Mouse (Mus musculus) C2C12 (cell line): Measurements from ENCODE around the gene Map4k5. TPM values are rescaled to one million over a fixed set of nuclear protein-coding genes. Genes with fewer than 3 reads are reported as not detected.
A peak's percentile ranks its signal among the peaks of the same experiment; 100 is the strongest.

Experiments used
- H3K27me3 ChIP-seq: one replicate; pipeline ENCODE4 v1.6.1; 2011; ENCODE audit not compliant: control insufficient read depth, insufficient read depth, insufficient read length
- H3K36me3 ChIP-seq: one replicate; pipeline ENCODE4 v1.6.1; 2011; ENCODE audit not compliant: control insufficient read depth, insufficient read depth
- H3K4me3 ChIP-seq: one replicate; pipeline ENCODE4 v1.5.1; 2011; ENCODE audit warnings: mild to moderate bottlenecking, control low read depth; ENCODE audit not compliant: poor library complexity, insufficient read depth, severe bottlenecking
- H3K79me2 ChIP-seq: one replicate; pipeline ENCODE4 v1.6.1; 2011; ENCODE audit not compliant: control insufficient read depth, insufficient read depth
- H3K79me3 ChIP-seq: one replicate; pipeline ENCODE4 v1.6.1; 2011; ENCODE audit warnings: low read depth, control low read depth
- H3ac ChIP-seq: one replicate; pipeline ENCODE3; 2011; ENCODE audit warnings: low read depth; ENCODE audit not compliant: control insufficient read depth, insufficient read length
- CEBPB ChIP-seq: IDR thresholded peaks from one replicate; pipeline ENCODE4 v1.6.1; 2011; ENCODE audit warnings: low read depth, mild to moderate bottlenecking, control low read depth, moderate library complexity
- CTCF ChIP-seq: IDR thresholded peaks from one replicate; pipeline ENCODE4 v1.5.1; 2011; ENCODE audit not compliant: control insufficient read depth, insufficient read depth, insufficient read length
- FOSL1 ChIP-seq: IDR thresholded peaks from one replicate; pipeline ENCODE4 v1.8.0; 2011; ENCODE audit warnings: mild to moderate bottlenecking, low read length; ENCODE audit not compliant: poor library complexity, insufficient read depth, severe bottlenecking
- MAX ChIP-seq: IDR thresholded peaks from one replicate; pipeline ENCODE4 v1.6.1; 2011; ENCODE audit warnings: mild to moderate bottlenecking, control low read depth
- MYOD1 ChIP-seq: IDR thresholded peaks from one replicate; pipeline ENCODE4 v1.6.1; 2011; ENCODE audit warnings: low read depth; ENCODE audit not compliant: control insufficient read depth, insufficient read length
- MYOG ChIP-seq: IDR thresholded peaks from one replicate; pipeline ENCODE4 v1.6.1; 2011; ENCODE audit not compliant: control insufficient read depth, insufficient read length; ENCODE audit errors: extremely low read depth
- USF1 ChIP-seq: IDR thresholded peaks from one replicate; pipeline ENCODE4 v1.6.1; 2011; ENCODE audit warnings: low read depth, mild to moderate bottlenecking, control low read depth, moderate library complexity
- long read RNA-seq, 2 experiments: library from polyadenylated mRNA; unstranded; transcript quantifications; one replicate each; pipeline ENCODE4 v2.0.0; 2019 to 2020
- polyA plus RNA-seq: library from polyadenylated mRNA; unstranded; fragments of >200 nt; fragmentation: generic; extraction: Trizol; gene quantifications from one replicate; pipeline ENCODE4 v1.2.1, GENCODE M21; 2012; ENCODE audit warnings: missing spikeins

Map4k5 gene
- 8.3 TPM for polyA plus RNA-seq
- long read RNA-seq, experiment 1, partial matches to known transcripts = 5 of 10 reads
- long read RNA-seq, experiment 1, other reads (novel, unspliced or antisense) = 5 of 10 reads
- long read RNA-seq, experiment 2, full-length matches to known transcripts = 1 of 295 reads
- long read RNA-seq, experiment 2, partial matches to known transcripts = 21 of 295 reads
- long read RNA-seq, experiment 2, other reads (novel, unspliced or antisense) = 273 of 295 reads

GRCm38 (mm10) chr12:69892371-69893251 lies at the start of gene Map4k5, which contains the start of gene Atl1:
Gene Map4k5, minus strand, starts transcription at chr12:69893200.
Gene Atl1, plus strand, starts transcription at chr12:69892614.
- H3ac ChIP-seq = peak within 1 kb of the TSS; percentile 72
- no peaks in the 10 kb centered on the region for H3K36me3 ChIP-seq
- H3K79me2 ChIP-seq = peaks cover 52% of the 10 kb centered on the region
- H3K27me3 ChIP-seq = no peaks in the 10 kb centered on the region
- H3K4me3 ChIP-seq = peak within 1 kb of the TSS; percentile 71
- peaks cover 44% of the 10 kb centered on the region for H3K79me3 ChIP-seq
- TF ChIP-seq CTCF (peak; percentile 100), USF1 (no peak), MAX (no peak), FOSL1 (no peak)

- Histone ChIP-seq H3K36me3 (no peaks in the 10 kb centered on the region), H3K79me2 (no peaks in the 10 kb centered on the region), H3ac (no peak overlapping the region), H3K27me3 (no peaks in the 10 kb centered on the region), H3K79me3 (no peaks in the 10 kb centered on the region), H3K4me3 (no peak overlapping the region)
- TF ChIP-seq FOSL1 (no peak), CEBPB (no peak), CTCF (no peak), MAX (no peak), MYOG (no peak), MYOD1 (no peak), USF1 (no peak)
Measured at GRCm38 (mm10) chr12:69941655-69942329, 48.8 kb upstream of the Map4k5 start.

- no peak for TF ChIP-seq CTCF
Measured at GRCm38 (mm10) chr12:69939291-69939690, 46.3 kb upstream of the Map4k5 start.

GRCm38 (mm10) chr12:69937731-69938130 lies 44.7 kb upstream of the Map4k5 start:
- H3K4me3 ChIP-seq = no peak overlapping the region
- TF ChIP-seq USF1 (no peak), CEBPB (no peak), MAX (no peak), FOSL1 (no peak), CTCF (no peak)
- no peaks in the 10 kb centered on the region for H3K27me3 ChIP-seq
- H3ac ChIP-seq = no peak overlapping the region
- no peaks in the 10 kb centered on the region for H3K79me3 ChIP-seq
- H3K79me2 ChIP-seq = no peaks in the 10 kb centered on the region
- no peaks in the 10 kb centered on the region for H3K36me3 ChIP-seq

More at GRCm38 (mm10) chr12:69939291-69939690, 46.3 kb upstream of the Map4k5 start:
- no peaks in the 10 kb centered on the region for H3K36me3 ChIP-seq
- H3K4me3 ChIP-seq = no peak overlapping the region
- no peak overlapping the region for H3ac ChIP-seq
- H3K27me3 ChIP-seq = no peaks in the 10 kb centered on the region
- H3K79me2 ChIP-seq = no peaks in the 10 kb centered on the region
- H3K79me3 ChIP-seq = no peaks in the 10 kb centered on the region

GRCm38 (mm10) chr12:69926716-69927115 lies 33.7 kb upstream of the Map4k5 start:
- Histone ChIP-seq H3K4me3 (no peak overlapping the region), H3ac (no peak overlapping the region), H3K79me2 (no peaks in the 10 kb centered on the region), H3K27me3 (no peaks in the 10 kb centered on the region), H3K79me3 (no peaks in the 10 kb centered on the region), H3K36me3 (no peaks in the 10 kb centered on the region)
- TF ChIP-seq USF1 (peak; percentile 70), CEBPB (no peak), CTCF (no peak), MYOG (no peak)
